Mouse (Mus musculus): ENCODE measurements around the gene Rabgef1. TPM values are rescaled to one million over a fixed set of nuclear protein-coding genes. Genes with fewer than 3 reads are reported as not detected.

Gene Rabgef1
- total and polyA plus RNA-seq, 2 experiments from 2014 or later: 26.8 to 32.5 TPM

GRCm38 (mm10) chr5:130207299-130207698 is 35.7 kb downstream of the Rabgef1 start:
- no peak for TF ChIP-seq CTCF (IDR thresholded peaks at IDR 0.05; ENCODE audit: low read depth)
- ATAC-seq: no peak
- H3K4me1 ChIP-seq (ENCODE audit: insufficient read depth): no peaks in the 10 kb centered on the region
- peaks cover 45% of the 10 kb centered on the region for H3K36me3 ChIP-seq (ENCODE audit: insufficient read depth)
- no peaks in the 10 kb centered on the region for H3K27me3 ChIP-seq (ENCODE audit: insufficient read depth, low read length)
- H3K4me3 ChIP-seq (ENCODE audit: low read depth, low read length): no peak overlapping the region
- H3K27ac ChIP-seq (ENCODE audit: low read depth, low read length): no peak overlapping the region
- H3K9me3 ChIP-seq (ENCODE audit: low read length): no peaks in the 10 kb centered on the region
- no peak overlapping the region for H3K9ac ChIP-seq
- WGBS: 89% methylated on average over 4 of the region's 4 CpGs
- no peak overlapping the region for H3K4me2 ChIP-seq (ENCODE audit: low read depth)
- no peak for DNase-seq

- ATAC-seq (no peak), DNase-seq (no peak)
- peaks cover 51% of the 10 kb centered on the region for H3K36me3 ChIP-seq (ENCODE audit: insufficient read depth)
- no peak overlapping the region for H3K9ac ChIP-seq
- no peaks in the 10 kb centered on the region for H3K9me3 ChIP-seq (ENCODE audit: low read length)
- no peak overlapping the region for H3K4me3 ChIP-seq (ENCODE audit: low read depth, low read length)
- no peak overlapping the region for H3K4me2 ChIP-seq (ENCODE audit: low read depth)
- no peak overlapping the region for H3K27ac ChIP-seq (ENCODE audit: low read depth, low read length)
- no peak for TF ChIP-seq CTCF (IDR thresholded peaks at IDR 0.05; ENCODE audit: low read depth)
- H3K4me1 ChIP-seq (ENCODE audit: insufficient read depth): no peaks in the 10 kb centered on the region
- H3K27me3 ChIP-seq (ENCODE audit: insufficient read depth, low read length): no peaks in the 10 kb centered on the region
- 90% methylated on average over 11 of the region's 11 CpGs for WGBS
Observed at GRCm38 (mm10) chr5:130212956-130213355, 41.4 kb downstream of the Rabgef1 start.

- Histone ChIP-seq H3K9ac (no peak within 1 kb of the TSS), H3K4me1 (ENCODE audit: insufficient read depth) (peaks cover 7% of the 10 kb centered on the region; the same call in 1 of the 2 replicates), H3K27me3 (ENCODE audit: insufficient read depth, low read length) (no peaks in the 10 kb centered on the region), H3K27ac (ENCODE audit: low read depth, low read length) (no peak within 1 kb of the TSS), H3K4me3 (ENCODE audit: low read depth, low read length) (no peak within 1 kb of the TSS), H3K4me2 (ENCODE audit: low read depth) (no peak within 1 kb of the TSS), H3K9me3 (ENCODE audit: low read length) (no peaks in the 10 kb centered on the region), H3K36me3 (ENCODE audit: insufficient read depth) (peaks cover 18% of the 10 kb centered on the region)
- ATAC-seq (no peak), DNase-seq (no peak)
- WGBS: 85% methylated on average over 7 of the region's 7 CpGs
- peak; percentile 12; the same call in 1 of the 2 replicates for TF ChIP-seq CTCF (IDR thresholded peaks at IDR 0.05; ENCODE audit: low read depth)
Observed at GRCm38 (mm10) chr5:130216781-130217180, 45.2 kb downstream of the Rabgef1 start, which contains the start of gene Tmem248. Gene Tmem248, plus strand, starts transcription at chr5:130217081.

- ATAC-seq (no peak), DNase-seq (no peak)
- H3K9ac ChIP-seq: no peak overlapping the region
- 91% methylated on average over 4 of the region's 4 CpGs for WGBS
- H3K9me3 ChIP-seq (ENCODE audit: low read length): no peaks in the 10 kb centered on the region
- peaks cover 14% of the 10 kb centered on the region for H3K36me3 ChIP-seq (ENCODE audit: insufficient read depth)
- no peaks in the 10 kb centered on the region for H3K27me3 ChIP-seq (ENCODE audit: insufficient read depth, low read length)
- no peak overlapping the region for H3K4me2 ChIP-seq (ENCODE audit: low read depth)
- H3K27ac ChIP-seq (ENCODE audit: low read depth, low read length): no peak overlapping the region
- no peak for TF ChIP-seq CTCF (IDR thresholded peaks at IDR 0.05; ENCODE audit: low read depth)
- H3K4me1 ChIP-seq (ENCODE audit: insufficient read depth): peaks cover 7% of the 10 kb centered on the region; the same call in 1 of the 2 replicates
- H3K4me3 ChIP-seq (ENCODE audit: low read depth, low read length): no peak overlapping the region
Observed at GRCm38 (mm10) chr5:130217406-130217805, 45.8 kb downstream of the Rabgef1 start.

GRCm38 (mm10) chr5:130218336-130218735 is 46.7 kb downstream of the Rabgef1 start:
- Histone ChIP-seq H3K36me3 (ENCODE audit: insufficient read depth) (peaks cover 5% of the 10 kb centered on the region), H3K4me1 (ENCODE audit: insufficient read depth) (peaks cover 10% of the 10 kb centered on the region), H3K27me3 (ENCODE audit: insufficient read depth, low read length) (no peaks in the 10 kb centered on the region), H3K4me2 (ENCODE audit: low read depth) (no peak overlapping the region), H3K9ac (no peak overlapping the region), H3K9me3 (ENCODE audit: low read length) (no peaks in the 10 kb centered on the region), H3K4me3 (ENCODE audit: low read depth, low read length) (no peak overlapping the region), H3K27ac (ENCODE audit: low read depth, low read length) (no peak overlapping the region)
- TF ChIP-seq CTCF (IDR thresholded peaks at IDR 0.05; ENCODE audit: low read depth): no peak
- ATAC-seq: no peak
- no peak for DNase-seq
- whole genome bisulfite sequencing: 90% methylated on average over 5 of the region's 5 CpGs

- DNase-seq: no peak
- Histone ChIP-seq H3K4me3 (ENCODE audit: low read depth, low read length) (peak overlapping the region; percentile 91), H3K4me1 (ENCODE audit: insufficient read depth) (peaks cover 16% of the 10 kb centered on the region), H3K27me3 (ENCODE audit: insufficient read depth, low read length) (no peaks in the 10 kb centered on the region), H3K4me2 (ENCODE audit: low read depth) (peak overlapping the region; percentile 68), H3K9me3 (ENCODE audit: low read length) (no peaks in the 10 kb centered on the region), H3K27ac (ENCODE audit: low read depth, low read length) (peak overlapping the region; percentile 81; the same call in 1 of the 2 replicates), H3K36me3 (ENCODE audit: insufficient read depth) (no peaks in the 10 kb centered on the region), H3K9ac (peak overlapping the region; percentile 85)
- WGBS: 51% methylated on average over 2 of the region's 2 CpGs
- no peak for ATAC-seq
- TF ChIP-seq CTCF (IDR thresholded peaks at IDR 0.05; ENCODE audit: low read depth): no peak
Observed at GRCm38 (mm10) chr5:130221316-130221715, 49.7 kb downstream of the Rabgef1 start.

- peak overlapping the region; percentile 68 for H3K4me2 ChIP-seq (ENCODE audit: low read depth)
- H3K4me1 ChIP-seq (ENCODE audit: insufficient read depth): peaks cover 16% of the 10 kb centered on the region
- DNase-seq (no peak), ATAC-seq (peak; percentile 64; the same call in 1 of the 2 replicates)
- no peaks in the 10 kb centered on the region for H3K36me3 ChIP-seq (ENCODE audit: insufficient read depth)
- H3K9me3 ChIP-seq (ENCODE audit: low read length): no peaks in the 10 kb centered on the region
- peak overlapping the region; percentile 85 for H3K9ac ChIP-seq
- 1% methylated on average over 10 of the region's 10 CpGs for WGBS
- no peaks in the 10 kb centered on the region for H3K27me3 ChIP-seq (ENCODE audit: insufficient read depth, low read length)
- H3K27ac ChIP-seq (ENCODE audit: low read depth, low read length): peak overlapping the region; percentile 81
- peak overlapping the region; percentile 91 for H3K4me3 ChIP-seq (ENCODE audit: low read depth, low read length)
- TF ChIP-seq CTCF (IDR thresholded peaks at IDR 0.05; ENCODE audit: low read depth): no peak
Observed at GRCm38 (mm10) chr5:130221760-130222145, 50.2 kb downstream of the Rabgef1 start.
